Mouse (Mus musculus) limb, embryonic 14.5 days (tissue): ENCODE data around the gene Adamtsl1. TPM values are rescaled to one million over a fixed set of nuclear protein-coding genes. Genes with fewer than 3 reads are reported as not detected.

Source experiments
- ATAC-seq: fragments of 200-750 bp; cut with Nextera tagmentation; 2 replicates; pipeline ENCODE4 v1.8.0; 2017; ENCODE audit warnings: low read depth, moderate number of reproducible peaks, moderate TSS enrichment; ENCODE audit not compliant: low FRiP score
- DNase-seq: peaks from one replicate; pipeline ENCODE4 v3.0.0-alpha.2; 2015; ENCODE audit warnings: low spot score
- H3K27ac ChIP-seq: fragments of 300-500 bp; sonication (generic); replicated peaks from 2 replicates; pipeline ENCODE4 v1.5.1; 2014; ENCODE audit warnings: low read depth, mild to moderate bottlenecking, low read length, moderate library complexity, mixed read lengths
- H3K27me3 ChIP-seq: fragments of 300-500 bp; sonication (generic); 2 replicates; pipeline ENCODE4 v1.6.1; 2014; ENCODE audit warnings: low read length, mixed read lengths; ENCODE audit not compliant: control insufficient read depth, insufficient read depth
- H3K36me3 ChIP-seq: fragments of 300-500 bp; sonication (generic); 2 replicates; pipeline ENCODE4 v1.6.1; 2014; ENCODE audit warnings: mild to moderate bottlenecking, low read length, moderate library complexity, mixed read lengths; ENCODE audit not compliant: control insufficient read depth, insufficient read depth
- H3K4me1 ChIP-seq: fragments of 300-500 bp; sonication (generic); 2 replicates; pipeline ENCODE4 v1.6.1; 2014; ENCODE audit warnings: antibody characterized with exemption, low read length, mixed read lengths; ENCODE audit not compliant: control insufficient read depth, insufficient read depth
- H3K4me2 ChIP-seq: fragments of 300-500 bp; sonication (generic); replicated peaks from 2 replicates; pipeline ENCODE4 v1.6.1; 2014; ENCODE audit warnings: low read depth, mild to moderate bottlenecking, low read length, moderate library complexity; ENCODE audit not compliant: severe bottlenecking
- H3K4me3 ChIP-seq: fragments of 300-500 bp; sonication (generic); replicated peaks from 2 replicates; pipeline ENCODE4 v1.5.1; 2014; ENCODE audit warnings: low read length
- H3K9ac ChIP-seq: fragments of 300-500 bp; sonication (generic); 2 replicates; pipeline ENCODE4 v1.6.1; 2014; ENCODE audit warnings: mild to moderate bottlenecking, low read depth, low read length, moderate library complexity; ENCODE audit not compliant: severe bottlenecking
- H3K9me3 ChIP-seq: fragments of 300-500 bp; sonication (generic); 2 replicates; pipeline ENCODE4 v1.6.1; 2016; ENCODE audit warnings: low read length; ENCODE audit not compliant: control insufficient read depth
- POLR2A ChIP-seq: fragments of 200-500 bp; IDR thresholded peaks from 2 replicates; pipeline ENCODE4 v1.8.0; 2012; ENCODE audit warnings: inconsistent platforms, mild to moderate bottlenecking, moderate library complexity, borderline replicate concordance; ENCODE audit not compliant: insufficient read depth, insufficient read length; ENCODE audit errors: extremely low read depth
- WGBS: fragments of 180-500 bp; shearing (Covaris S2); extraction: QIAGEN DNeasy Blood & Tissue Kit; methylation state at CpG from one replicate; pipeline ENCODE4 v1.1.7; 2014; 5-methylcytosine and 5-hydroxymethylcytosine counted together
- polyA plus RNA-seq, 2 experiments: library from polyadenylated mRNA; depleted of rRNA in 1 of 2; stranded (reverse) in 1 of 2; unstranded in 1 of 2; fragments of >200 nt; fragmentation: Nextera tagmentation in 1 of 2; extraction: Ambion mirVana in 1 of 2; gene quantifications; 2 replicates each; pipeline versions ENCODE4 v1.2.1 to v1.2.3; 2012 to 2014

Adamtsl1 gene
- polyA plus RNA-seq, 2 experiments: 22.9 to 47.5 TPM

DNA sequence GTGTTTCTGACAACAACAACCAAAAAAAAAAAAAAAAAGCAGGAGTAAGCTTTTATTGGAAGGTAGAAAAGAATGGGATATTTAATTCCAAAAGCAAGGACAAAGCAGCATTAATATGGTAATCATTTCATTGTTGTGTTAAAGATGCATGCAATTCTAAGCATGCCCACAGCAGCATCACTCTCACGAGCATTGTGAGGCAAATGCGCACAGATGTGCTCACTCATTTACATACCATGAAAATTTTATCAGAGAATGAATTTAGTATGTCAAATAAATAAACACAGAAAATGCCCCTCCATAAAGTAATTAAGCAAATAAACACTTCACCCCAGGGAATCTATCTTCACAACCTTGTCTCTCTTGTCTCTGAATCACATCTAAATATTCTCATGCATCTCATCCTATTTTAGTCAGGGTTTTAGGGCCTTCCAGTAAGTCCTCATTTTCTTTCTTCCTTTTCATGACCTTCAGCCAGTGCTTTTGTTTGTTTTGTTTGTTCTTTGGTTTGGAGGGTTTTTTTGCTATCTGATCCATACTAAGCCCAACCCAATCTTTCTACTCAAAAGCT is 728.0 kb downstream of the Adamtsl1 start:
- H3K4me2 ChIP-seq: no peak overlapping the region
- H3K27me3 ChIP-seq: no peaks in the 10 kb centered on the region
- DNase-seq: no peak
- peaks cover 6% of the 10 kb centered on the region for H3K36me3 ChIP-seq
- WGBS: 80% methylated on average over 2 of the region's 2 CpGs
- no peak overlapping the region for H3K27ac ChIP-seq
- H3K4me1 ChIP-seq: no peaks in the 10 kb centered on the region
- no peak overlapping the region for H3K4me3 ChIP-seq
- H3K9ac ChIP-seq: no peak overlapping the region
- H3K9me3 ChIP-seq: no peaks in the 10 kb centered on the region
- ATAC-seq: no peak
- no peak for TF ChIP-seq POLR2A

DNA sequence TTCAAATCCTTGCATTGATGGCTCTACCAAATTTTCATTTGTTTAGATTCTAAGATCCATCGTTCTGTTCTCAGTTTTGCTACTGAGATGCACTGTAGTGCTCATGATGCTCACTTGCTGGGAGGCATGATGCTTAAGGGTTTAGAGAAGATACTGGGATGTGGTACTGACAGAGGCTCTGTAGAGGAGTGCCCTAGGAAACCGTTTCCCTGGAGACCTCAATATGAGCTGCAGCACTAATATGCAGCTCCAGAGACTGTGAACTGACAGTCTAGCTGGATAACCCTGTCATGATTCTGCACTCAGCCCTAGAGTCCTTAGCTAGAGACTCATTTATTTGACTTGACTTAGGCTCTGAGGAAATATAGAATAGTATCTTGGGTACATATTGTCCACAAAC is 756.1 kb downstream of the Adamtsl1 start:
- 69% methylated on average over 2 of the region's 2 CpGs for whole genome bisulfite sequencing
- H3K27ac ChIP-seq: no peak overlapping the region
- DNase-seq (no peak), ATAC-seq (no peak)
- no peak for TF ChIP-seq POLR2A
- no peaks in the 10 kb centered on the region for H3K9me3 ChIP-seq
- H3K4me1 ChIP-seq: peaks cover 13% of the 10 kb centered on the region; the same call in 1 of the 2 replicates
- no peaks in the 10 kb centered on the region; the same call in none of the 2 replicates for H3K36me3 ChIP-seq
- H3K4me3 ChIP-seq: no peak overlapping the region
- no peaks in the 10 kb centered on the region for H3K27me3 ChIP-seq
- no peak overlapping the region for H3K9ac ChIP-seq
- H3K4me2 ChIP-seq: no peak overlapping the region

DNA sequence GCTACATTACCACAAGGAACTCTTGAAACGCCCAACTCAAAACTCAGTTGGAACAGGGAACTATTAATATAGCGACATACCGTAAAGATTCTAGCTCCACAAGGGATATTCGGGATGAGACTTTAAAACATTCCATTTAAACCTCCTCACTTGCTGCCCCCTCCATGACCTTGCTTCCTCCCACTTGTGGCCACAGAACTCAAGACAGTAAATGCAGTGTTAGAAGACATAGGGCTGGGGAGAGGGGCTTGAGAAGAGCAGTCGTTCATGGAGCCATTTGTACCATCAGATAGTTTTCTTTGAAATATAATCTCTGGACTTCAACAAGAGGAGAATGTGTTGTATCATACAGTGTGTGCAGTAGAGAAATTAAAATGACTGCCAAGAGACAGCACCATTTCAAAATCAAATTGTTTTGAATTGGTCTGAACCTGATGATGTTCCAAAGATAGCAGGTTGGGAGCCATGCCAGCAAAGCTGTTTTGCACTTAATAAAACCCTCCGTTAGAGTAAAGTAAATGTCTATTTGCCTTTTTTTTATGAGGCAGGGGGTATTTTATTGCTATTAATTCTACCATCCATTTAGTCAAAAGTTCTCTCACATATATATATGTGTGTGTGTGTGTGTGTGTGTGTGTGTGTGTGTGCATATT is 759.9 kb downstream of the Adamtsl1 start:
- peak; percentile 49 for DNase-seq
- H3K4me2 ChIP-seq: no peak overlapping the region
- no peak overlapping the region for H3K27ac ChIP-seq
- 52% methylated on average over 6 of the region's 6 CpGs for WGBS
- ATAC-seq: no peak
- H3K27me3 ChIP-seq: no peaks in the 10 kb centered on the region
- H3K4me3 ChIP-seq: no peak overlapping the region
- H3K9me3 ChIP-seq: no peaks in the 10 kb centered on the region
- no peak for TF ChIP-seq POLR2A
- H3K4me1 ChIP-seq: peaks cover 24% of the 10 kb centered on the region
- no peaks in the 10 kb centered on the region; the same call in none of the 2 replicates for H3K36me3 ChIP-seq
- H3K9ac ChIP-seq: no peak overlapping the region

DNA sequence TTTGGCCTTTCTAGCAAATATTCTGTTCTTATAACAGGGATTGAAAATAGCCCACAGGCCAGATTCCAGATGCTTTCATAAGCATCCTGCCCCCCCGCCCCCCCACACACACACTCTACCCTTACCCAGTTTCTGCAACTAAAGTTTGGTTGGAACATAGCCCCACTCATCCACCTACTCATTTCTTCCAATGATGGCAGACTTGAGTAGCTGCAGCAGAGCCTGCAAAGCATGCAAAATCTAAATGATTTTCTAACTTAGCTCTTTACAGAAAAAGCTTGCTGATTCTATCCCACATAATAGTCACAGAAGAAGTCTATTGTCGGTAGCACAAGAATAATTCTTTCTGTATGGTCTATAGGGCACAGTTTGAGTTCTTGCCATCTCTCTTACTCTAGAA is 760.7 kb downstream of the Adamtsl1 start:
- ATAC-seq: no peak
- peaks cover 24% of the 10 kb centered on the region for H3K4me1 ChIP-seq

DNA sequence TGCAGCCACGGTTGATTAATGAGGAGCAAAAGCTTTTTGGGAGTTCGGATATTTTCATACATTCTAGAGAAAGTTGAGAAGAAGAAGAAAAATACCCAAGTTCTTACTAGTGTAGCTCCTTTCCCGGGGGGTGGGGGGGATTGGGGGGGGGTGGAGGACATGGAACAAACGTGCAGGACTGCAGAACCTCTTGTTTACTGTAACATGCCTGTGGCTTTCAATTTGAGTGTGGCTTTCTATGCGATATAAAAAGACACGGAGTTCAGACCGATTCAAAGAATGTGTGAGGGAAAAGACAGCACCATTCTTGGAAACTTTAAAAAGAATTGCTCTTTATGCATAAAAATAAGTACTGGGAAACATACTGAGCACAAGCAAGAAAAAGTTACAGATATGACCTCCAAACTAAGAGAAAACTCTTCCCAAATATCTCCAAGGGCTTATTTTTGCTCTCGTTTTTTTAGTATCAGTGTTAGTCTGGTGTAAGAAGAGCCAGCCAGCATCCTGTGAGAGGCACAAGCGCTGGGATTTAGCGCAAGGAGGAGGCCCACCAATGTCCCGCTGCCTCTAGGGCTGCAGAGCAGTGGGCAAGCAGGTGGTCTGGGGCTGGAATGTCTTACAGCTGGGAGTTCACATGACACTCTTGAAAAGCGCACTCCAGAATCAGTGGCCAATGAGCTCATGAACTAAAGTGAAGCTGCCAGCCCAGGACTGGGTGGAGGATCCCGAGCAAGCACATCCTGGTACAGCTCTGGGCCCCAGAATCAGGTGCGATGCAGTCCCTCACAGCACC is 762.2 kb downstream of the Adamtsl1 start:
- Histone ChIP-seq H3K27ac (peak overlapping the region; percentile 49), H3K27me3 (no peaks in the 10 kb centered on the region), H3K4me3 (no peak overlapping the region), H3K4me2 (no peak overlapping the region), H3K9ac (no peak overlapping the region), H3K9me3 (no peaks in the 10 kb centered on the region), H3K36me3 (no peaks in the 10 kb centered on the region; the same call in 1 of the 2 replicates), H3K4me1 (peaks cover 24% of the 10 kb centered on the region)
- TF ChIP-seq POLR2A: no peak
- peak; percentile 66 for ATAC-seq
- WGBS: 40% methylated on average over 13 of the region's 14 CpGs
- no peak for DNase-seq

More for the DNA sequence above, 760.7 kb downstream of the Adamtsl1 start:
- H3K27me3 ChIP-seq: no peaks in the 10 kb centered on the region
- no peak for TF ChIP-seq POLR2A
- no peak for DNase-seq
- H3K36me3 ChIP-seq: no peaks in the 10 kb centered on the region; the same call in none of the 2 replicates
- no peaks in the 10 kb centered on the region for H3K9me3 ChIP-seq
- no peak overlapping the region for H3K4me2 ChIP-seq
- no peak overlapping the region for H3K9ac ChIP-seq
- H3K4me3 ChIP-seq: no peak overlapping the region
- H3K27ac ChIP-seq: no peak overlapping the region
- 69% methylated on average over 2 of the region's 2 CpGs for WGBS
